Mouse (Mus musculus) stomach, embryonic 14.5 days (tissue): Measurements from ENCODE around the gene Cpm. TPM values are rescaled to one million over a fixed set of nuclear protein-coding genes. Genes with fewer than 3 reads are reported as not detected.

Source experiments
- ATAC-seq: fragments of 200-750 bp; cut with Nextera tagmentation; 2 replicates; pipeline ENCODE4 v1.8.0; 2017; ENCODE audit warnings: low read depth, moderate TSS enrichment; ENCODE audit not compliant: insufficient number of reproducible peaks, insufficient read depth, low FRiP score
- H3K27ac ChIP-seq: fragments of 300-500 bp; sonication (generic); 2 replicates; pipeline ENCODE4 v1.5.1; 2014; ENCODE audit warnings: mild to moderate bottlenecking, low read length, moderate library complexity, mixed read lengths
- H3K27me3 ChIP-seq: fragments of 300-500 bp; sonication (generic); 2 replicates; pipeline ENCODE4 v1.6.1; 2014; ENCODE audit warnings: low read length, control low read depth, mixed read lengths; ENCODE audit not compliant: control insufficient read depth, insufficient read depth
- H3K36me3 ChIP-seq: fragments of 300-500 bp; sonication (generic); 2 replicates; pipeline ENCODE4 v1.6.1; 2014; ENCODE audit warnings: mild to moderate bottlenecking, control low read depth, low read length, moderate library complexity, mixed read lengths; ENCODE audit not compliant: control insufficient read depth, insufficient read depth
- H3K4me1 ChIP-seq: fragments of 300-500 bp; sonication (generic); 2 replicates; pipeline ENCODE4 v1.6.1; 2014; ENCODE audit warnings: low read length, control low read depth, mixed read lengths; ENCODE audit not compliant: control insufficient read depth, insufficient read depth
- H3K4me2 ChIP-seq: fragments of 300-500 bp; sonication (generic); replicated peaks from 2 replicates; pipeline ENCODE4 v1.6.1; 2014; ENCODE audit warnings: low read depth, low read length, control low read depth
- H3K4me3 ChIP-seq: fragments of 300-500 bp; sonication (generic); 2 replicates; pipeline ENCODE4 v1.5.1; 2014; ENCODE audit warnings: low read depth, low read length, control low read depth
- H3K9ac ChIP-seq: fragments of 300-500 bp; sonication (generic); replicated peaks from 2 replicates; pipeline ENCODE4 v1.6.1; 2014; ENCODE audit warnings: low read depth, mild to moderate bottlenecking, control low read depth, low read length, moderate library complexity, mixed read lengths
- H3K9me3 ChIP-seq: fragments of 300-500 bp; sonication (generic); 2 replicates; pipeline ENCODE4 v1.6.1; 2016; ENCODE audit warnings: low read depth, low read length, control low read depth; ENCODE audit not compliant: control insufficient read depth
- WGBS: fragments of 180-500 bp; shearing (Covaris S2); extraction: QIAGEN DNeasy Blood & Tissue Kit; methylation state at CpG from one replicate; pipeline ENCODE4 v1.1.7; 2014; 5-methylcytosine and 5-hydroxymethylcytosine counted together
- polyA plus RNA-seq: library from polyadenylated mRNA; unstranded; fragments of >200 nt; fragmentation: Nextera tagmentation; extraction: Ambion mirVana; gene quantifications from 2 replicates; pipeline ENCODE4 v1.2.1, GENCODE M21; 2014

Cpm gene
- polyA plus RNA-seq, 1 experiment from 2014 or later, result 95.8 TPM

DNA sequence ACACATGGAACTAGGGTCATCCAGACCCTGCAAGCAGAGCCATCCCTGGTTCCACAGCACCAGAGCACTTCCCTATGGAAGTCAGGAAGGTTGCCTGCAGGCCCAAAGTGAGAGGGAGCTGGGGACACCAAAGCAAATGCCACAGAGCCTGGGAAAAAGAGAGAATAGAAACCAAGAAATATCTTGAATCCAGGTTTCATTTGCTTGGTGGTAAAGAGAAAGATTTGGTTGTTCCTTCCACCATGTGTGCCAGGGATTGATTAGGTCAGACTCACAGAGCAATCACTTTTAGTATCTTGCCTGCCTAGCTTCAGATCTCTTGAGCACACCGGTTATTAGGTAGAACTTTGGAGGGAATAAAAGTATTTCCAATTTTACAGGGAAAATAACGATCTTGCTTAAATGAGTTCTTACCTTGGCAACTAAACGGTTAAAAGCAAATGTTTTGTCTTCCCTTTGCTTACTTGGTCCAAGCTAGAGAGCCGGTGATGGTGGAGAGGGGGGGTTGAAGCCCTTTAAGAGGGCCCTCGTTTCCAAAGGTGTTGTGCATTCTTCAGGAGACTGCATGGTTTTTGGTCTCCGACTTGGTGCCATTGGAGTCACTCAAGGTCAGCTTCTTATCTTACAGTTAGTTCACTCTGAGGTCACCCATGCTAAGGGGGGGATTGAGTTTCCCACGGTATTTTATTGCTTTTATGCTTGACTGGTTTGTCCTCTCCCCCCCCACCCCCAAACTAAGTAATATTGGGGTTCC is 26.8 kb downstream of the Cpm start:
- H3K36me3 ChIP-seq, result peaks cover 2% of the 10 kb centered on the region; the same call in 1 of the 2 replicates
- no peak overlapping the region for H3K9ac ChIP-seq
- no peaks in the 10 kb centered on the region for H3K4me1 ChIP-seq
- no peaks in the 10 kb centered on the region for H3K27me3 ChIP-seq
- WGBS, result 59% methylated on average over 7 of the region's 7 CpGs
- H3K4me2 ChIP-seq, result no peak overlapping the region
- no peak for ATAC-seq
- no peak overlapping the region for H3K27ac ChIP-seq
- no peaks in the 10 kb centered on the region for H3K9me3 ChIP-seq
- no peak overlapping the region for H3K4me3 ChIP-seq

DNA sequence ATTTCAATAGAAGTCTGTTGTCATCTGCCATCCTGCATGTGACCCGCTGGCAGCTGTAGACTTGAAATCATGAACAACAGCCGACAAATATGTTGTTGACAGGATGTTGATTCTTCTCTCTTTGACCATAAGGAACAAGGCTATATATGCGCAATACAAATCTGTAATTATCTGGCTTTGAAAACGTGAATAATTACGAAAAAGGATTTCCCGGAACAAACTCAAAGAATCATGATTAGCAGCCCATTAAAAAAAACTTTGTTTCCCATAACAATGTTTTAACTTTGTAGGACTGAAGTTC is 27.3 kb downstream of the Cpm start:
- no peak overlapping the region for H3K9ac ChIP-seq
- H3K4me3 ChIP-seq, result no peak overlapping the region
- peaks cover 2% of the 10 kb centered on the region; the same call in 1 of the 2 replicates for H3K36me3 ChIP-seq
- no peak for ATAC-seq
- WGBS, result 82% methylated on average over 6 of the region's 6 CpGs
- H3K27ac ChIP-seq, result no peak overlapping the region
- H3K4me2 ChIP-seq, result no peak overlapping the region
- no peaks in the 10 kb centered on the region for H3K9me3 ChIP-seq
- no peaks in the 10 kb centered on the region for H3K27me3 ChIP-seq
- no peaks in the 10 kb centered on the region for H3K4me1 ChIP-seq

DNA sequence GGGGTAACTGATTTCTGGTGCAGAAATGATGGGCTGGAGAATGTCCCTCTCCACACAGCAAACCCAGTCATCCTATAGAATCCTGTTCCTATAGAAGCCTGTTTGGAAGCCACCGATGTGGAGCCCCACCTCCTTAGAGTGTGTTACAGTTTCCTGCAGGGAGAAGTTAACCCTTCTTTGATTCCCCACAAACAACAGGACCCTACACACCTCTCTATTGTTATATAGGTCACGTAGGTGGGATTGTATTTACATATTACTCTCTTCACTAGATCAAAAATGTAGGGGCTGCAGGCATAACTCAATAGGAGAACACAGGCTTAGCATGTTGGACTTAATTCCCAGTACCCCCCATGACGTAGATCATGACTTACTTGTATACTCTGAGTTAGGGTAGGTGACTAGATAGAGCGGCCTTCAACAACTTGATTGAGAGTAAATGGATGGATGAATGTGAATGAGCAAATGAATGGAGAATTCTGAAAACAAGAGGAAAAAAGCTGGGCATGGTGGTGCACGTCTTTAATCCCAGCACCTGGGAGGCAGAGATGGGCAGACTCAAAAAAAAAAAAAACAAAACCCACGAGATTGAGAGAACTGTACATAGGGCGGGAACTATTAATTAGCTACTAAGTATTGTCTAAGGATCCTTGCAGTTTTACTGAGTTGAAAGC is 27.8 kb downstream of the Cpm start:
- H3K9me3 ChIP-seq, result no peaks in the 10 kb centered on the region
- H3K27ac ChIP-seq, result no peak overlapping the region
- H3K36me3 ChIP-seq, result peaks cover 2% of the 10 kb centered on the region; the same call in 1 of the 2 replicates
- H3K27me3 ChIP-seq, result no peaks in the 10 kb centered on the region
- H3K9ac ChIP-seq, result no peak overlapping the region
- ATAC-seq, result no peak
- H3K4me2 ChIP-seq, result no peak overlapping the region
- no peak overlapping the region for H3K4me3 ChIP-seq
- WGBS, result 75% methylated on average over 7 of the region's 7 CpGs
- no peaks in the 10 kb centered on the region for H3K4me1 ChIP-seq

DNA sequence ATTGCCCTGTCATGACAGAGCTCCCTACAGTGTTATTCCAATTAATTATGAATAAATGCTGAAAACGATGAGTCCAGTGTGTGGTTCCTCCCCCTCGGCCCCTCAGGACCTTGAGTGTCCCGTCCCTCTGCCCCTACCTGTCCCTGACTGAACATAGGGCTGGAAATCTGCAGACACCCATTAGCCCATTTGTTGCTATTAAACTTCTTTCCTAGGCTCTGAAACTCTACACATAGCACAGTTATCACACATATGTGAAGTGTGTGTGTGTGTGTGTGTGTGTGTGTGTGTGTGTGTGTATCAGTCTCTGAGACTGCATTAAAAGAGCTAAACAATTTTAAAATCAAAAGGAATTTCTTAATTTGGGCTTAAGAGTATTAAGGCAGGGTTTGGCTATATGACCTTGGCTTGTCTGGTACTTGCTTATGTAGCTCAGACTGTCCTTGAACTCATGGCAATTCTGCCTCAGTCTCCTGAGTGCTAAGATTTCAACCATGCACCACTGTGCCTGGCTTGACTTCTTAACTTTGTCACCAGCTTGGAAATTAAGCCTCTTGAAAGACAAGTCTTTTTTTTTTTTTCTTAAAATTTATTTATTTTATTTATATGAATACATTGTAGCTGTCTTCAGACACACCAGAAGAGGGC is 28.5 kb downstream of the Cpm start:
- H3K27ac ChIP-seq, result no peak overlapping the region
- 85% methylated on average over 3 of the region's 3 CpGs for WGBS
- H3K4me2 ChIP-seq, result no peak overlapping the region
- ATAC-seq, result no peak
- peaks cover 5% of the 10 kb centered on the region; the same call in 1 of the 2 replicates for H3K4me1 ChIP-seq
- no peak overlapping the region for H3K9ac ChIP-seq
- H3K4me3 ChIP-seq, result no peak overlapping the region
- no peaks in the 10 kb centered on the region for H3K9me3 ChIP-seq
- H3K27me3 ChIP-seq, result no peaks in the 10 kb centered on the region
- no peaks in the 10 kb centered on the region for H3K36me3 ChIP-seq

DNA sequence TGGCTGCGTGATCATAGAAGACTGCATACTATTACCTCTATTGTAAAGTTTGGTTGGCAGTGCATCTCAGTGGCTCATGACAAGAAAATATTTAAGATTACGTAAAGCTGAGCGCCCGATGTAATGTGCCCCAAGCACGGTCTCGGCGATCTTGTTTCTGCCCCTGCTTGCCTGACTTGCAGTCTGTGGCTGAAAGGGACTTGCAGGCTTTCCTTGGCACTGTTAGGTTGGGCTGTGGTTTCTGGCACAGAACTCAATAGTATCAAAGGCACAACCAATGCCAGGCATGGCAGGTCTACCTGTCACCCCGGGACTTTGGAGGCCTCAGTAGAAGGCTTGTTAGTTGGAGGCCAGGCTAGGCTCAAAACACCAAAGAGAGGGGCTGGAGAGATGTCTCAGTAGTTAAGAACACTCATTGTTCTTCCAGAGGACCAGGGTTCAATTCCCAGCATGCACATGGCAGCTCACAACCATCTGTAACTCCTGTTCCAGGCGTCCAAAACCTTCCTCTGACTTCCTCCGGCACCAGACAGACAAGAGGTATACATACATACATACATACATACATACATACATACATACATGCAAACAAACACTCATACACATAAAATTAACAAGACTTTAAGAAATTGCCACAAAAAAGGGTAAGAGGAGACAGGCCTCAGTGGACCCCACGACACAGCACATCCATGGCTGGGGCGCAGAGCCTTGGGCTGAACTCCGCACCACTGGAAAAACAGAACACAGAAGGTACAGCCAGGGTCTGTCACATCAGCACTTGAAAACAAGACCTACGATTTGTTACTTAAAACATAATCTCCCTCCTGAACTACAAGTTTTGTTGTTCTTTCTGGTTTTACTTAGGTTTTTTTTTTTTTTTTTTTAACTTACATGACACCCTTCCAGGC is 29.5 kb downstream of the Cpm start:
- H3K9ac ChIP-seq, result no peak overlapping the region
- H3K4me2 ChIP-seq, result no peak overlapping the region
- ATAC-seq, result no peak
- H3K4me3 ChIP-seq, result no peak overlapping the region
- no peaks in the 10 kb centered on the region for H3K36me3 ChIP-seq
- WGBS, result 92% methylated on average over 14 of the region's 14 CpGs
- no peaks in the 10 kb centered on the region for H3K27me3 ChIP-seq
- H3K4me1 ChIP-seq, result peaks cover 9% of the 10 kb centered on the region; the same call in 1 of the 2 replicates
- H3K27ac ChIP-seq, result no peak overlapping the region
- no peaks in the 10 kb centered on the region for H3K9me3 ChIP-seq

DNA sequence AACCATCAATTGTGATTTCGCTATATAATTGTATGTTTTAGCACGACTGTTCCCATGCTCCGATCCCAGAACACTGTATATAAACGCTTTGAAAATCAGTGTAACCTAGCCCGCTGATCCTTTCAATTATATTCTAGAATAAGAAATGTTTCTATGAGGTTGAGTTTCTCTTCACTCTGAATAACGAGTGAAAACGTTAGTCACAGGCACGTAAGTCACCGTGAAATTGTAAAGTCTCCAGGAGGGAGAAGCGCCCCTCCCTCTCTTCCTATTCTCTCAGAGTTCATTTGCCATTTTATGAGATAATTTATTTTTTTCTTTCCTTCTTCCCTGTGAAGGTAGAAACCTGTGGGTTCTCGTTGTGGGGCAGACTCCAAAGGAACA is 30.1 kb downstream of the Cpm start:
- H3K9me3 ChIP-seq, result no peaks in the 10 kb centered on the region
- H3K4me3 ChIP-seq, result no peak overlapping the region
- no peaks in the 10 kb centered on the region for H3K27me3 ChIP-seq
- H3K36me3 ChIP-seq, result no peaks in the 10 kb centered on the region
- no peak overlapping the region for H3K9ac ChIP-seq
- no peak overlapping the region for H3K4me2 ChIP-seq
- peaks cover 12% of the 10 kb centered on the region; the same call in 1 of the 2 replicates for H3K4me1 ChIP-seq
- no peak for ATAC-seq
- WGBS, result 80% methylated on average over 11 of the region's 11 CpGs
- no peak overlapping the region for H3K27ac ChIP-seq

DNA sequence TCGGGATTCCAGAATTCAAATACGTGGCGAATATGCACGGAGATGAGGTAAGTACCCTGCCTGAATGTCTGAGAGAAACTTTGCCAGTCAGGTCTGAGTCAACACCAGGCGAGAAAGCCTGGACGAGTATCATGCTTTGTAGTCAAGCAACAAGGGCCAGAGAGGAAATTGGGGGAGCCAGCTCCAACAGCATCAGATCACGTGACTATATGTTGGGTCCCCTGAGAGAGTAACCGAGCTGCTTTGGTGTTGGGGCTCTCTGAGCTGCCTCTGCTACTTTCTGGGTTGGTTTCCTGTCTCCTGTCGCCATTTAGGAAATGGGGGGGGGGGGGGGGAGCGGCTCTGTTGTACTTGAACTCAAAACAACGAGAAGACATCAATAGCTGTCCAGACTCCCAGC is 30.5 kb downstream of the Cpm start:
- ATAC-seq, result no peak
- Histone ChIP-seq H3K27me3 (no peaks in the 10 kb centered on the region), H3K36me3 (no peaks in the 10 kb centered on the region), H3K4me2 (no peak overlapping the region), H3K27ac (no peak overlapping the region), H3K9ac (no peak overlapping the region), H3K9me3 (no peaks in the 10 kb centered on the region), H3K4me1 (peaks cover 12% of the 10 kb centered on the region; the same call in 1 of the 2 replicates), H3K4me3 (no peak overlapping the region)
- 65% methylated on average over 11 of the region's 11 CpGs for whole genome bisulfite sequencing
